Mouse (Mus musculus) G1E (cell line): ENCODE results near the gene Pex16. TPM values are rescaled to one million over a fixed set of nuclear protein-coding genes. Genes with fewer than 3 reads are reported as not detected.

Experiments used
- ATAC-seq: 2 replicates; pipeline ENCODE4 v1.8.0; 2016; ENCODE audit warnings: mild to moderate bottlenecking; ENCODE audit not compliant: insufficient number of reproducible peaks, poor library complexity, low FRiP score, severe bottlenecking; ENCODE audit errors: extremely low read depth
- DNase-seq: peaks from one replicate; pipeline ENCODE4 v3.0.0; 2012; ENCODE audit warnings: low spot score
- H3K27me3 ChIP-seq: 2 replicates; pipeline ENCODE4 v1.6.1; 2012; ENCODE audit warnings: mild to moderate bottlenecking, low read length, inconsistent platforms; ENCODE audit not compliant: insufficient read depth
- H3K36me3 ChIP-seq: replicated peaks from 2 replicates; pipeline ENCODE3; 2012; ENCODE audit warnings: mild to moderate bottlenecking, inconsistent platforms
- H3K4me1 ChIP-seq: 2 replicates; pipeline ENCODE4 v1.6.1; 2012; ENCODE audit warnings: low read depth, low read length, inconsistent platforms, mixed read lengths; ENCODE audit not compliant: insufficient read depth
- H3K4me3 ChIP-seq: 2 replicates; pipeline ENCODE4 v1.5.1; 2012; ENCODE audit warnings: low read depth, mild to moderate bottlenecking, inconsistent platforms, low read length, moderate library complexity, mixed read lengths
- H3K9me3 ChIP-seq: replicated peaks from 2 replicates; pipeline ENCODE4 v1.6.1; 2012; ENCODE audit warnings: inconsistent platforms
- CTCF ChIP-seq: IDR thresholded peaks from 2 replicates; pipeline ENCODE4 v1.5.1; 2012; ENCODE audit warnings: low read depth, low read length, inconsistent platforms, mixed read lengths
- GATA1 ChIP-seq: IDR thresholded peaks from 2 replicates; pipeline ENCODE4 v1.6.1; 2012; ENCODE audit warnings: borderline replicate concordance, low read length, inconsistent platforms, mixed read lengths
- GATA2 ChIP-seq: IDR thresholded peaks from 2 replicates; pipeline ENCODE4 v1.6.1; 2012; ENCODE audit warnings: low read depth, low read length, inconsistent platforms, borderline replicate concordance
- POLR2AphosphoS5 ChIP-seq: IDR thresholded peaks from 2 replicates; pipeline ENCODE4 v1.6.1; 2012; ENCODE audit warnings: low read depth, low read length, inconsistent platforms; ENCODE audit not compliant: insufficient replicate concordance
- TAL1 ChIP-seq: conservative IDR thresholded peaks from 2 replicates; pipeline ENCODE4 v1.6.1; 2012; ENCODE audit warnings: low read depth, low read length, inconsistent platforms, mixed read lengths
- polyA plus RNA-seq: library from polyadenylated mRNA; stranded (reverse); fragments of >175 nt; gene quantifications from 2 replicates; pipeline ENCODE4 v1.2.3, GENCODE M21; 2012
- total RNA-seq, 2 experiments: library from RNA; stranded (forward) in 1 of 2; stranded (reverse) in 1 of 2; fragments of 200-1000 nt in 1 of 2; fragments of >200 nt in 1 of 2; fragmentation: Nextera tagmentation in 1 of 2; gene quantifications; 2 replicates each; pipeline ENCODE4 v1.2.3; 2014 to 2017

Pex16 gene
- total and polyA plus RNA-seq, 3 experiments = 6.9 to 22.0 (median 13.3) TPM

DNA sequence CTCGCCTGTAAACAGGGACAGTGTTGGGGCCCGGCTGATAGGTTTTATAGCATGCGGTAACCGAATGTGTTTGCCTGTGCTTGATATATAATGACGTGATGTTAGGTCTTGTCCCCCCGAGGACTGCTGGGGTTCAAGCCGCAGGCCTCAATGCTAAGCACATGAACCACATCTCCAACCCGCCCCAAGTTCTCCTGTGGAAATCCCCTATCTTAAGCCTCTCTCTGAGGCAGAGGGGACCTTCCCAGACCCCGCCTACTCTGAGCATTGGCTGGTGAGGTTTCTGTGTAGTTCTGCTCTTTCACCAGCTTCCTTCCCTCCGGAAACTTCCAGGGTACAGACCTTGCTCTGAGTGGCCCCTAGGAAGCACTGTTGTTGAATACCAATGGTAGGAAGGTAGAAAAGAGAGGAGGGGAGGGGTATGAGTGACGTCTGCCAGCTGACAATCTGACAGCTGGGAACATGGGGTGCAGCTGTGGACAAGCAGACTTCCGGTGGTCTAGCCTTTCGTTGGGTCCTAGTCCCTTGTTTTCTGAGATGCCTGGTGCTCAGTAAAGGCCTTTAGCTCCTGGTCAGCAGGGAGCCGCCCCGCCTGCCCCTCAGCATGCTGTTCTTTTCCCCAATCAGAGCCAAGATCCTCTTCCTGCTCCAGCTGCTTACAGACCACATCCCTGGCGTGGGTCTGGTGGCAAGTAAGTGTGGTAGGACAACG lies 5.5 kb downstream of the Pex16 start:
- Histone ChIP-seq H3K27me3 (peaks cover 7% of the 10 kb centered on the region), H3K9me3 (no peaks in the 10 kb centered on the region), H3K36me3 (peaks cover 76% of the 10 kb centered on the region), H3K4me1 (peaks cover 24% of the 10 kb centered on the region), H3K4me3 (no peak overlapping the region)
- no peak for DNase-seq
- ATAC-seq = no peak
- TF ChIP-seq POLR2AphosphoS5 = no peak
- TF ChIP-seq CTCF = no peak
- TF ChIP-seq GATA1 = no peak
- TF ChIP-seq GATA2 = no peak
- TF ChIP-seq TAL1 = no peak

DNA sequence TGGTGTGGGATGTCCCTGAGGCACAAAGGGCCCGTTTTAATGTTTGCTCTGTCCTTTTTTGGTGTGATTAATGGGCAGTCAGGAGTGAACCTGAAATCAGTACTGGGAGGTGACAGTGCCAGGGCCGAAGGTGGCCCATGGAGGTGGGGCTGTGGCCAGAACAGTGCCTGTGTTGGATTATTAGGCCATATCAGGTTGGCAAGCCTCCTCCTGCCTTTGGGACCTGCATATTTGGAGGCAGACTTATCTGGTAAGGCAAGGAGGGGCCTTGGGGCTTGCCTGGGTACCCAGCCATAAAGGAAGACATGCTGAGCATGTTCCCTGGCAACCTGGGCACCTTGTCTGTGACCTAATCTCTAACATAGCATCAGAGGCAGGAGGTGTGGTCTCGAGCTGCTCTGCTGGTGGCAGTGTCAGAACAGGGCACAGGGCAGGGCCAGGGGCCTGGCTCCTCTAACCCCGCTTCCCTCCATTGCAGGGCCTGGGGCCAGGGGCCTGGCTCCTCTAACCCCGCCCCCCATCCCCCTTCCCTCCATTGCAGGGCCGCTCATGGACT lies 6.1 kb downstream of the Pex16 start:
- peaks cover 13% of the 10 kb centered on the region for H3K27me3 ChIP-seq
- no peak for DNase-seq
- no peak for ATAC-seq
- peaks cover 27% of the 10 kb centered on the region for H3K4me1 ChIP-seq
- TF ChIP-seq GATA1 (no peak), GATA2 (no peak), POLR2AphosphoS5 (no peak), CTCF (no peak), TAL1 (no peak)
- no peaks in the 10 kb centered on the region for H3K9me3 ChIP-seq
- peaks cover 76% of the 10 kb centered on the region for H3K36me3 ChIP-seq
- no peak overlapping the region for H3K4me3 ChIP-seq

DNA sequence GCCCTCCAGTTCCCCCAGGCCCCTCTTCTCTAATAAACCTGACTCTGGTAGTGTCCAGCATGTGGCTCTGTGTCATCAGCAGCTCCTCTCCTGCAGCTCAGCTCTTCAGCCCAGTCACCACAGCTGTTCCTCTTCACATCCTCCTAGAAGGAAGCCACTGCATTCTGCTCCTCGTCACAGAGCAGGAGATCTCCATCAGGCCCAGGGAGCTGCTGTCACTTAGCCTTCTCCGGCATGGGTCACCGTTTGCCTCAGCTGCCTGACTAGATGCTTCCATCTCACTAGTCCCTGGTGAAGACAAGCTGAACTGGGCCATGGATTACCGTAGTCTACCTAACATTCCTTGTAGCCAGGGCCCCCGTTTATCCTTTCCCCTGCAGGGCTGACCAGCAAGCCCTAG lies 6.7 kb downstream of the Pex16 start:
- Histone ChIP-seq H3K4me3 (no peak overlapping the region), H3K27me3 (peaks cover 19% of the 10 kb centered on the region), H3K4me1 (peaks cover 22% of the 10 kb centered on the region), H3K36me3 (peaks cover 76% of the 10 kb centered on the region), H3K9me3 (no peaks in the 10 kb centered on the region)
- ATAC-seq (no peak), DNase-seq (no peak)
- TF ChIP-seq GATA2 = no peak
- no peak for TF ChIP-seq POLR2AphosphoS5

DNA sequence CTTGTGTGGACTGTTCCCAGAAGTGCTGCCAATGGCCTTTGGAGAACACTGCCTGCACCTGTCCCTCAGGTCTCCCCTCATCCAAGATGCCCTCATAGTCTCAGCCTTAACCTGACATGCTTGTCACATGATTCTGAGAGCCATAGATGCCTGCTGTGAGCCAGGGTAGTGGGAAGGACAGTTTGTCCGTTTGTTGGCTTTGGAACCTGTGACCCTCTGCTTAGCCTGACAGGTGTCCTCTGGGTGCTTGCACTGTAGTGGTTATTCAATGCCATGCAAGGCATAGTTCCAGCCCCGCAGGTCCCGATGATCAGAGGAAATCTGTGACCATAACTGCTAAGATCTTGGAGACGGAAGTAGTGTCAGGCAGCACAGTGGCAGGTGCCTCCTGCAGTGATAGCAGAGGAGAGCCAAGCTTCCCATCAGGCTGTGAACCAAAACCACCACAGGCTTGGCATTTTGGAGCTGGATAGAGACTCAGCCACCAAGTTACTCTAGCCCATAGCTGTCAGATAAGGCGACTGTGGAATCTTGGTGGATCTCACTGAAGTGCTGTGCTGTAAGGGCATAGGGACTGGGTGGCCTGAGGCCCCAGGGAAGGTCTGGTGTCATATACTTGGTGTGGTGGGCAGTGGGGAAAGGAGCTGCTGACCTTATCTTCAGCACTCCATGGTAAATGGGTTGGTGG lies 7.6 kb downstream of the Pex16 start, which contains the start of gene 1700029I15Rik:
Gene 1700029I15Rik, plus strand, starts transcription at position 638 of the 688 bp plus-strand sequence.
- TF ChIP-seq GATA1 = no peak
- TF ChIP-seq GATA2 = no peak
- no peak for TF ChIP-seq CTCF
- no peak for TF ChIP-seq POLR2AphosphoS5
- no peak for TF ChIP-seq TAL1
- Histone ChIP-seq H3K27me3 (peaks cover 28% of the 10 kb centered on the region), H3K4me3 (no peak within 1 kb of the TSS), H3K4me1 (peaks cover 17% of the 10 kb centered on the region), H3K9me3 (no peaks in the 10 kb centered on the region), H3K36me3 (peaks cover 68% of the 10 kb centered on the region)
- DNase-seq (no peak), ATAC-seq (no peak)

DNA sequence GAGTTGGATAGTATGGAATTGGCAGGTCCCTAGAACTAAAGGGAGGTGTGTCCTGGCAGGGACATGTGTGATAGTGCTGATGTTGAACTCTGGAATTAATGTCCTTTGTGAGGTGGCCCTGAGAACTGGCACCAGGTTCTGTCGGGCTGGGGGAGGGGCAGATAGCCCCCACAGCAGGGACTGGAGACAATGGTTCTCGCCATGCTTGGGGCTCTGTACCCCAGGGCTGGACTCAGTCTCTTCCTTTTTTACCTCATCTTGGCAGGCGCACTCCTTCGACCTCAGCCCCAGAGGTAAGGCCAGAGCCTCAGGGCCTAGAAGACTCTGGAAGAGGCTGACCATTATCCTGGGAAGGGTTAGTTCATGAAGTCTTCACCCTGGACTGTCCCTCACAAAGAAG lies 8.3 kb downstream of the Pex16 start:
- no peaks in the 10 kb centered on the region for H3K9me3 ChIP-seq
- peaks cover 61% of the 10 kb centered on the region for H3K36me3 ChIP-seq
- H3K27me3 ChIP-seq = peaks cover 35% of the 10 kb centered on the region
- H3K4me1 ChIP-seq = peaks cover 10% of the 10 kb centered on the region; the same call in 1 of the 2 replicates
- H3K4me3 ChIP-seq = no peak overlapping the region
- DNase-seq (no peak), ATAC-seq (no peak)
- TF ChIP-seq TAL1 = no peak
- no peak for TF ChIP-seq POLR2AphosphoS5
- no peak for TF ChIP-seq GATA2
- TF ChIP-seq CTCF = no peak

DNA sequence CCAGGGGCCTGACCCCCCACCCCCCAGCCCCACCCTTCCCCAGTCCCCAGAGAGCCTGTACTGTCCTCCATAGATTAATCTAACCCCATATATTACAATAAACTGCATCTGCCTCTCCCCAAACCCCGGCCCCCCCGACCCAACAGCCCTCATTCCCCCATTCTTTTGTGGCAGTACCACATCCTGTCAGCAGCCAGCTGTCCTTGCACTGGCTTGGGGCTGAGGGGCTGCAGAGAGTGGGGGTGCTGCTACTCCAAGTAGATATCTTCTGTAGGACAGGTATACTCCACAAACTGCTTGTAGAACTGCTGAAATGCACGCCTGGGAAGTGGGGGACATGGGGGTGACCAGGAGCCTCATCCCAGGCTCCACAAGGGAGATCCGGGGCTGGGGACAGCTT lies 9.6 kb downstream of the Pex16 start:
- DNase-seq (no peak), ATAC-seq (no peak)
- Histone ChIP-seq H3K9me3 (no peaks in the 10 kb centered on the region), H3K36me3 (peaks cover 48% of the 10 kb centered on the region), H3K4me3 (no peak overlapping the region), H3K4me1 (peaks cover 14% of the 10 kb centered on the region; the same call in 1 of the 2 replicates), H3K27me3 (peaks cover 49% of the 10 kb centered on the region)
- TF ChIP-seq GATA1 = no peak
- TF ChIP-seq GATA2 = no peak
- no peak for TF ChIP-seq TAL1
- TF ChIP-seq CTCF = no peak
- TF ChIP-seq POLR2AphosphoS5 = no peak
